Mouse (Mus musculus) megakaryocyte, embryonic 14.5 days (primary cell): ENCODE results near the gene Cltrn. TPM values are rescaled to one million over a fixed set of nuclear protein-coding genes. Genes with fewer than 3 reads are reported as not detected.

Experiments used
- H3K27me3 ChIP-seq: replicated peaks from 2 replicates; pipeline ENCODE3; 2012; ENCODE audit warnings: inconsistent platforms
- H3K36me3 ChIP-seq: replicated peaks from 2 replicates; pipeline ENCODE3; 2012; ENCODE audit warnings: low read length, inconsistent platforms, mixed read lengths
- H3K4me1 ChIP-seq: 2 replicates; pipeline ENCODE4 v1.6.1; 2012; ENCODE audit warnings: inconsistent platforms
- H3K4me3 ChIP-seq: replicated peaks from 2 replicates; pipeline ENCODE3; 2012; ENCODE audit warnings: moderate library complexity, mild to moderate bottlenecking, inconsistent platforms
- H3K9me3 ChIP-seq: 2 replicates; pipeline ENCODE4 v1.6.1; 2012; ENCODE audit warnings: inconsistent platforms
- FLI1 ChIP-seq: IDR thresholded peaks from 2 replicates; pipeline ENCODE4 v1.6.1; 2012; ENCODE audit warnings: low read length, inconsistent platforms, mixed read lengths
- GATA1 ChIP-seq: IDR thresholded peaks from 3 replicates; pipeline ENCODE4 v1.6.1; 2012; ENCODE audit warnings: mixed read lengths, low read length, inconsistent platforms, borderline replicate concordance
- polyA plus RNA-seq: library from polyadenylated mRNA; stranded (reverse); fragments of >175 nt; gene quantifications from 2 replicates; pipeline ENCODE4 v1.2.3, GENCODE M21; 2012; ENCODE audit warnings: low replicate concordance; ENCODE audit not compliant: insufficient read depth

Cltrn gene
- polyA plus RNA-seq, 1 experiment = not detected

DNA sequence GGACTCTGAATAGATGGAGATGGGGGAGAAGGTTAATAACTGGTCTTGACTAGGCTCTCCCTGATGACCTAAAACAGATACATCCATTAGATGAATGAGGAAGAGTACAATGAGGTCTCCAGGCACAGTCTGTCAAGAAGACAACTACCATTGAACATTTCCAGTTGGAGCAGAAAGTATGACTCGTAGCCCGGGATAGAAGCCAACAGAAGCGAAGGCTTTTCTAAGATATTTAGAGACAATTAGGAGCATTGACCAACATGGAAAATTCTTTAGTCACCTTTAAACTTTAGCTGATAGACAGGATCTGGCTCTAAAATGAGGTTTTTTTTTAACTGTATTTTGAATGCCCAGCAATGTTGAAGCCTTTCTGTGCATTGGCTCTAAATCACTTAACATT, 44.9 kb downstream of the Cltrn start:
- H3K36me3 ChIP-seq = no peaks in the 10 kb centered on the region
- H3K27me3 ChIP-seq = peaks cover 10% of the 10 kb centered on the region
- H3K4me3 ChIP-seq = no peak overlapping the region
- no peaks in the 10 kb centered on the region for H3K4me1 ChIP-seq
- TF ChIP-seq FLI1 (no peak), GATA1 (no peak)
- no peaks in the 10 kb centered on the region for H3K9me3 ChIP-seq

- H3K36me3 ChIP-seq = no peaks in the 10 kb centered on the region
- no peaks in the 10 kb centered on the region for H3K9me3 ChIP-seq
- peaks cover 9% of the 10 kb centered on the region for H3K27me3 ChIP-seq
- H3K4me1 ChIP-seq = no peaks in the 10 kb centered on the region
- no peak overlapping the region for H3K4me3 ChIP-seq
- TF ChIP-seq FLI1 (no peak), GATA1 (no peak)
Observed at GRCm38 (mm10) chrX:164135304-164135818, 46.7 kb downstream of the Cltrn start.

DNA sequence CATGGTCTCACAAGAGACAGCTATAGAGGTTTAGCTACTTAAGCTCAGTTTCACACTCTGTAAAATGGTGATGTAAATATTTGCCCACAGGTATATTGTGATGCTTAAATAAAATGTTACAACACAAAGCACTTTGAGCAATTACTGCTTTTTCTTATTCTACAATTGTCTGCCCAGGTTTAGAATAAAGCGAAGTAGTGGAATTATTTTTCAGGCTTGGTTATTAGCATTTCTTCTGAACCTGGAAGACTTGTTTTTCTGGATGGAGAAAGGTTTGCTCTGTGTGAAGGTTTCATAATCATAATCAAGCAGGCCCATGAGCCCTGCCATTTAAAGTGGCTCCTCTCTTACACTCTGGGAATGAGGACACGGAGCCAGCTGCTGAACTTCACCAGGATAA, 50.4 kb downstream of the Cltrn start, which contains the start of gene Ace2:
Gene Ace2 (plus strand): TSS at position 301 of the 400 bp plus-strand sequence.
- H3K4me1 ChIP-seq = no peaks in the 10 kb centered on the region
- H3K4me3 ChIP-seq = no peak within 1 kb of the TSS
- no peaks in the 10 kb centered on the region for H3K36me3 ChIP-seq
- peaks cover 7% of the 10 kb centered on the region for H3K27me3 ChIP-seq
- TF ChIP-seq FLI1 (no peak), GATA1 (no peak)
- H3K9me3 ChIP-seq = no peaks in the 10 kb centered on the region

GRCm38 (mm10) chrX:164145463-164146250, 57.0 kb downstream of the Cltrn start:
- Histone ChIP-seq H3K4me3 (no peak overlapping the region), H3K4me1 (no peaks in the 10 kb centered on the region), H3K27me3 (peaks cover 7% of the 10 kb centered on the region), H3K9me3 (no peaks in the 10 kb centered on the region), H3K36me3 (no peaks in the 10 kb centered on the region)
- TF ChIP-seq FLI1 (no peak), GATA1 (no peak)

DNA sequence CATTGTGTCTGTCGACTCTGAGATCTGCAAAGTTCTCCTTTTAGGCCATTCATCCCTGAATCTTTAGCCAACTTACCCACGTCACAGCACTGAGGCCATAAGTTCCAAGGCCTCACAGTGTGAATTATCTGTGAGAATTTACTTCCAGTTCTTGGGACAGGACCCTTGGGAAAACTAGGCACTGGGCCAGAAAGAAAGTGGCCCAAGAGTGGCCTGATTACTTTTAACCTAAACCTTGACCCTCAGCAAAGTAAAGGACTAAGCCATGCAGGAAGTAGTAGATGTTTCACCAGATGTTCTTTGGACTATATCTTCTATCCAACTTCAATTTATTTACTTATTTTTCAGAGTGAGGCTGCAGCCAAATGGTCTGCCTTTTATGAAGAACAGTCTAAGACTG, 64.1 kb downstream of the Cltrn start:
- Histone ChIP-seq H3K4me1 (no peaks in the 10 kb centered on the region), H3K4me3 (no peak overlapping the region), H3K9me3 (peaks cover 5% of the 10 kb centered on the region), H3K27me3 (peaks cover 3% of the 10 kb centered on the region), H3K36me3 (no peaks in the 10 kb centered on the region)
- TF ChIP-seq FLI1 (no peak), GATA1 (no peak)

DNA sequence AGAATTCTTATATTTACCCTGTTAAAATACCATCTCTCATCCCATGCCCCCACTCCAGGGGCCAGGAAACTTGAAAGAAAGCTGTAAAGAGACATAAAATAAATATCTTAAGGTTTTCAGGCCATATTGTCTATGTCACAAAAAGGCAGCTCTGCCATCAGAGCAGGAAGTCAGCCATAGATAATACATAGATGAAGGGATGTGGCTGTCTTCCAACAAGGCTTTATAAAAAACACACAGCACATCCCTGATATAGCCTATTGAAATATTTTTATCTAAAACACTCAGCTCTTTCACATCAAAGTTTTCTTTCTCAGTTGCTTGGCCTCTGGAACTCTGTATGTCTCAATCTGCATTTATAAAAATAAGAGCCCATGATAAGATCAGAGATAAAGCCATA, 65.0 kb downstream of the Cltrn start:
- no peak overlapping the region for H3K4me3 ChIP-seq
- no peaks in the 10 kb centered on the region for H3K4me1 ChIP-seq
- no peaks in the 10 kb centered on the region for H3K36me3 ChIP-seq
- peaks cover 3% of the 10 kb centered on the region for H3K27me3 ChIP-seq
- peaks cover 5% of the 10 kb centered on the region for H3K9me3 ChIP-seq
- TF ChIP-seq FLI1 = no peak
- no peak for TF ChIP-seq GATA1

GRCm38 (mm10) chrX:164154594-164154993, 66.0 kb downstream of the Cltrn start:
- H3K9me3 ChIP-seq = peaks cover 5% of the 10 kb centered on the region
- no peak for TF ChIP-seq GATA1
- TF ChIP-seq FLI1 = no peak
- no peaks in the 10 kb centered on the region for H3K36me3 ChIP-seq
- no peaks in the 10 kb centered on the region for H3K4me1 ChIP-seq
- H3K27me3 ChIP-seq = peaks cover 3% of the 10 kb centered on the region
- H3K4me3 ChIP-seq = no peak overlapping the region

DNA sequence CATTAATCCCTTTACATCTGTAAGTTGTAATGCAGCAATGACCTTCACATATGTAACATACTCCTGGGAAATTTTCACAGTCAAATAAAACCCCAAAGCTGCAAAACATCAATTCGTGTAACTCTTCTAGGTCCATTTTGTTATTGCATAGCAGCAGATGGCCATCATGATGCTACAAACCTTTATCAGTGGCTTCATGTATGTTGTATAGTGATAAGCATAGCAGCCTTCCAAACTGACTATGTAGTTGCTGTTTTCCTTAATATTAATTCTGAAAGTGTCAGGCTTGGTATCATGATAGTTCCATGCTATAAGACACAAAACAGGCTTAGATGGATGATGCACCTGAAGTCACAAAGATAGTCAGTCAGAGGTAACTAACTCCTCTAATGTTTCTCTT, 76.1 kb downstream of the Cltrn start:
- TF ChIP-seq FLI1 (no peak), GATA1 (no peak)
- Histone ChIP-seq H3K36me3 (no peaks in the 10 kb centered on the region), H3K4me3 (no peak overlapping the region), H3K4me1 (no peaks in the 10 kb centered on the region), H3K27me3 (peaks cover 3% of the 10 kb centered on the region), H3K9me3 (no peaks in the 10 kb centered on the region)

Other genes starting within 250 kb of the Cltrn start
- gene Ap1s2, start 179.8 kb upstream of the Cltrn start, polyA plus RNA-seq = 2.6 TPM in 1 of 2 replicates, not detected in the other
- gene Zrsr2, start 130.2 kb upstream of the Cltrn start, polyA plus RNA-seq = 8.8 and 38.4 TPM in 2 replicates
- 0.12 TPM in 1 of 2 replicates, not detected in the other for gene Car5b, start 60.8 kb upstream of the Cltrn start, polyA plus RNA-seq
- 7.4 and 10.4 TPM in 2 replicates for gene Siah1b, start 12.3 kb upstream of the Cltrn start, polyA plus RNA-seq
- gene Ace2, start 50.5 kb downstream of the Cltrn start, polyA plus RNA-seq = 0.02 TPM in 1 of 2 replicates, not detected in the other
- gene Bmx, start 169.4 kb downstream of the Cltrn start, polyA plus RNA-seq = not detected in 2 replicates
- gene Pir, start 180.5 kb downstream of the Cltrn start, polyA plus RNA-seq = 3.5 TPM in 1 of 2 replicates, not detected in the other